Mouse (Mus musculus) liver, embryonic 15.5 days (tissue): ENCODE measurements around the gene Krtap19-9b. TPM values are rescaled to one million over a fixed set of nuclear protein-coding genes. Genes with fewer than 3 reads are reported as not detected.

Experiments
- ATAC-seq: fragments of 200-750 bp; cut with Nextera tagmentation; 2 replicates; pipeline ENCODE4 v1.8.0; 2017; ENCODE audit warnings: moderate number of reproducible peaks, mild to moderate bottlenecking, moderate library complexity; ENCODE audit not compliant: insufficient read depth
- H3K27ac ChIP-seq: fragments of 300-500 bp; sonication (generic); replicated peaks from 2 replicates; pipeline ENCODE4 v1.5.1; 2015; ENCODE audit warnings: mild to moderate bottlenecking, inconsistent platforms
- H3K27me3 ChIP-seq: fragments of 300-500 bp; sonication (generic); 2 replicates; pipeline ENCODE4 v1.6.1; 2015; ENCODE audit warnings: mild to moderate bottlenecking, inconsistent platforms
- H3K36me3 ChIP-seq: fragments of 300-500 bp; sonication (generic); replicated peaks from 2 replicates; pipeline ENCODE4 v1.6.1; 2015; ENCODE audit warnings: moderate library complexity, mild to moderate bottlenecking, inconsistent platforms
- H3K4me1 ChIP-seq: fragments of 300-500 bp; sonication (generic); replicated peaks from 2 replicates; pipeline ENCODE4 v1.6.1; 2015; ENCODE audit warnings: inconsistent platforms
- H3K4me2 ChIP-seq: fragments of 300-500 bp; sonication (generic); 2 replicates; pipeline ENCODE4 v1.6.1; 2015; ENCODE audit warnings: moderate library complexity, mild to moderate bottlenecking, inconsistent platforms
- H3K4me3 ChIP-seq: fragments of 300-500 bp; sonication (generic); replicated peaks from 2 replicates; pipeline ENCODE4 v1.5.1; 2015; ENCODE audit warnings: mild to moderate bottlenecking, inconsistent platforms
- H3K9ac ChIP-seq: fragments of 300-500 bp; sonication (generic); 2 replicates; pipeline ENCODE4 v1.6.1; 2015; ENCODE audit warnings: moderate library complexity, mild to moderate bottlenecking, inconsistent platforms
- H3K9me3 ChIP-seq: fragments of 300-500 bp; sonication (generic); replicated peaks from 2 replicates; pipeline ENCODE4 v1.6.1; 2016; ENCODE audit warnings: inconsistent platforms
- WGBS: fragments of 180-500 bp; shearing (Covaris S2); methylation state at CpG from one replicate; pipeline ENCODE4 v1.1.7; 2015; ENCODE audit warnings: mixed read lengths; ENCODE audit not compliant: insufficient replicate concordance; 5-methylcytosine and 5-hydroxymethylcytosine counted together
- polyA plus RNA-seq: library from polyadenylated mRNA; unstranded; fragments of >200 nt; fragmentation: Nextera tagmentation; extraction: Ambion mirVana; gene quantifications from 2 replicates; pipeline ENCODE4 v1.2.1, GENCODE M21; 2015

Gene Krtap19-9b
- not detected in 2 replicates for polyA plus RNA-seq

DNA sequence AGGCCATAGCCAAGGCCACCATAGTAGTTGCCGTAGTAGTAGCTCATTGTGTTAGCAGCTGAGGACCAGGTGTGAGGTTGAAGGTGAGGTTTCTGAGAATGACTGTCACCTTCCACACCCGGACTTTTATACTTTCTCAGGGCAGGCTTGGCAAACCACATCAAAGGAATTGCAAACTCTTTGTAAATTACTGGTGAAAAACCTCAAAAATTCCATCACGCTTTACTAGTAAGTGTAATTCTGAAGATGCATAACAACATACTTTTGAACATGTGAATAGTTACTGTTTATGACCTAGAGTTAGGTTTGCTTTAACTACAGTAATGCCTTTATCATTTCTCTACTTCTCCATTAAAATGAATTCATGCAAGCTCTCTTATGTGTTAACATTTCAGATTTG, at the start of gene Krtap19-9b:
Gene Krtap19-9b (minus strand): TSS at position 101 of the 400 bp plus-strand sequence.
- H3K9me3 ChIP-seq, result no peaks in the 10 kb centered on the region
- no peak within 1 kb of the TSS for H3K4me2 ChIP-seq
- 61% methylated on average over 3 of the region's 3 CpGs for WGBS
- H3K27me3 ChIP-seq, result no peaks in the 10 kb centered on the region
- no peak within 1 kb of the TSS for H3K9ac ChIP-seq
- no peak within 1 kb of the TSS for H3K27ac ChIP-seq
- no peaks in the 10 kb centered on the region for H3K4me1 ChIP-seq
- H3K36me3 ChIP-seq, result no peaks in the 10 kb centered on the region
- H3K4me3 ChIP-seq, result no peak within 1 kb of the TSS
- ATAC-seq, result no peak

DNA sequence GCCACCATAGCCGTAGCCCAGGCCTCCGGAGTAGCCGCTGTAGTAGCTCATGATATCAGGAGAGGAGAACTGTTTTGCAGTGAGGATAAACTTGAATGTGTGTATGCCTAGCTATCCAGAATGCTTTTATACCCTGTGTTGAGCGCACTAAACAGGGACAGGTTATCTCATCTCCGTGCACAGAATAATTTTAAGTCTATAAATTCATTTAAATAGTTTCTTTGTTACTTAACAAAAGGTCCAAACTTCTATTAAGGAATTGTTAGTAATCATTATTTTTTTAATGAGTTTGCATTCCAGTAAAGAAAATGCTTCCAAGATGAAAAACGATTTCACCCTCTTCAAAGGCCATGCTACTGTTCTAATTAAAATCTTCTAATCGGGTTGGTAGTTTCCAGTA, 30.7 kb upstream of the Krtap19-9b start, which contains the start of gene Krtap16-3:
Gene Krtap16-3 (minus strand): TSS at position 101 of the 400 bp plus-strand sequence.
- H3K27ac ChIP-seq, result no peak within 1 kb of the TSS
- no peaks in the 10 kb centered on the region for H3K4me1 ChIP-seq
- 67% methylated on average over 7 of the region's 7 CpGs for WGBS
- H3K36me3 ChIP-seq, result no peaks in the 10 kb centered on the region
- no peak within 1 kb of the TSS for H3K4me3 ChIP-seq
- H3K4me2 ChIP-seq, result no peak within 1 kb of the TSS
- H3K9ac ChIP-seq, result no peak within 1 kb of the TSS
- no peaks in the 10 kb centered on the region for H3K9me3 ChIP-seq
- ATAC-seq, result no peak
- H3K27me3 ChIP-seq, result no peaks in the 10 kb centered on the region

DNA sequence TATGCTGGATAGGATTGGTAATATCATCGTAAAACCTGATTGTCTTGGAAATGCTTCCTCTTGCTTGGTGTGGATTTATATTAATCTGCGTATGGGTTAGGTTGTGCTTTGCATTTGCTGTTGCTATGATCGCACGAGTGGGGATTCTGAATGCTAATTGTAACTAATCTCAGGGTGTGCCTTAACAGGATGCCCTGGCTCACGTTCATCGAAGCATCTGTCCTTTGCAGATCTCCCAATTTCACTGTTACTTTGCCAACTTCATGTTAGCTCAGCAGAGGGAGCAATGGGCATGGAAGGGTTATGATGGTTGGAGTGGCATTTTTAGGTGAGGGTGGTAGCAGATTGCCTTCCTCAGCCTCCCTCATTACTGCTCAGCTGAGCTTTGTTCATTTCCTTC, 9.0 kb upstream of the Krtap19-9b start:
- H3K27me3 ChIP-seq, result no peaks in the 10 kb centered on the region
- H3K27ac ChIP-seq, result no peak overlapping the region
- WGBS, result 77% methylated on average over 6 of the region's 6 CpGs
- no peaks in the 10 kb centered on the region for H3K9me3 ChIP-seq
- no peak for ATAC-seq
- H3K36me3 ChIP-seq, result no peaks in the 10 kb centered on the region
- no peak overlapping the region for H3K4me2 ChIP-seq
- no peak overlapping the region for H3K4me3 ChIP-seq
- H3K9ac ChIP-seq, result no peak overlapping the region
- H3K4me1 ChIP-seq, result no peaks in the 10 kb centered on the region

DNA sequence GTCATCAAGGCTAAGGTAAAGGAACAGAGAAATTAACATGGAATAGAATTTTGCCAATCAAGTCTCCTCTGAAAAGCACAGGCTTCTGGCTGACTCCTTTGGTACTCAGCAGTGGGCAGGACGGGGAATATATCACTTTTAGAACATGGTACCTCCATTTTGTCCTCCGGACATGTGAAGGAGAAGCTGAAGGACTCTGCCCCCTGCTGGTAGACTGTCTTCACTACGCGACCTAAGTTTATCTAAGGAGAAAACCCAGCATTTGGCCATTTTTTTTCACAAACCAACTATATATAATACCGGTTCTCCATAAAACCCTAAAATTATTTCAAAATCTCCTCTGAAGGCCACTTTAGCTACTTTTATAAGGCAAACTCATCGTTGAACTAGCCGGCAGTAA, 6.2 kb upstream of the Krtap19-9b start:
- Histone ChIP-seq H3K27ac (no peak overlapping the region), H3K27me3 (no peaks in the 10 kb centered on the region), H3K36me3 (no peaks in the 10 kb centered on the region), H3K9ac (no peak overlapping the region), H3K4me3 (no peak overlapping the region), H3K4me1 (no peaks in the 10 kb centered on the region), H3K9me3 (no peaks in the 10 kb centered on the region), H3K4me2 (no peak overlapping the region)
- ATAC-seq, result no peak
- WGBS, result 59% methylated on average over 7 of the region's 7 CpGs

DNA sequence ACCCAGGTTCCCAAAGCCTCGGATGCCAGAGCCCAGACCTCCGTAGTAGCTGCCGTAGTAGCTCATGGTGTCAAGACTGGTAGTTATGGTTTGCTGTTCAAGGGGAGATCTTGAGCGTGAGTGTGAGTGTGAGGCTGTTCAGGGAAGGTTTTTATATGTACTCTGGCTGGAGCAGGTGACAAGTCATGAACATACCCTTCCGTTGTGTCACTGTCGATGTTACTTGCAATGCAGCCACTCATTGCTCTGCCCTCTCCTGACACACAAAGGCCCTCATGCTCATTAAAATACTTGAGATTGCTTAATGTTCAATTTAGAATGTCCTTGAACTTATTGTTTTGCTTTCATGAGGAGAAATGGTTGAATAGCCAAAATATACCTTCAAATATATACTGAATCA, 35.7 kb downstream of the Krtap19-9b start, which contains the start of gene Krtap19-5:
Gene Krtap19-5 (minus strand): TSS at position 101 of the 400 bp plus-strand sequence.
- H3K4me2 ChIP-seq, result no peak within 1 kb of the TSS
- no peaks in the 10 kb centered on the region for H3K36me3 ChIP-seq
- H3K27ac ChIP-seq, result no peak within 1 kb of the TSS
- H3K4me3 ChIP-seq, result no peak within 1 kb of the TSS
- H3K4me1 ChIP-seq, result no peaks in the 10 kb centered on the region
- no peak for ATAC-seq
- H3K9me3 ChIP-seq, result no peaks in the 10 kb centered on the region
- H3K9ac ChIP-seq, result no peak within 1 kb of the TSS
- no peaks in the 10 kb centered on the region for H3K27me3 ChIP-seq
- WGBS, result 72% methylated on average over 6 of the region's 6 CpGs

DNA sequence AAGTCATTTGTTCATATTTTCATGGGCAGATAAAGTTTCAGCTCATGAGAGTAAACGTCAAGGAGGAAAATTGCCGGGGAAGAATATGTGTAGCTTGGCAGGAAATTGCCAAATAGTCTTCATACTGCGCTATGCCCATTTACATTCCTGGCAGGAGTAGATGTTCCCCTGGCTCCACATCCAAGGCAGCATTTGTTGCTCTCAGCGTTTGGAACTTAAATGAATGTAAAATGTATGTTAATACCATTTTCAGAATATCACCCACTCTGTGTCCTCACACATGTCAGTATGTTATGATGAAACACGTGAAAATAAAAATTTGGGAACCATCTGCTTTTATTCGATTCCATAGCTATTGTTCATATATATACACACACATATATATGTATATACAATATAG, 45.2 kb downstream of the Krtap19-9b start:
- Histone ChIP-seq H3K27me3 (no peaks in the 10 kb centered on the region), H3K36me3 (no peaks in the 10 kb centered on the region), H3K9ac (no peak overlapping the region), H3K4me1 (no peaks in the 10 kb centered on the region), H3K9me3 (no peaks in the 10 kb centered on the region), H3K27ac (no peak overlapping the region), H3K4me2 (no peak overlapping the region), H3K4me3 (no peak overlapping the region)
- ATAC-seq, result no peak
- WGBS, result 65% methylated on average over 6 of the region's 6 CpGs

DNA sequence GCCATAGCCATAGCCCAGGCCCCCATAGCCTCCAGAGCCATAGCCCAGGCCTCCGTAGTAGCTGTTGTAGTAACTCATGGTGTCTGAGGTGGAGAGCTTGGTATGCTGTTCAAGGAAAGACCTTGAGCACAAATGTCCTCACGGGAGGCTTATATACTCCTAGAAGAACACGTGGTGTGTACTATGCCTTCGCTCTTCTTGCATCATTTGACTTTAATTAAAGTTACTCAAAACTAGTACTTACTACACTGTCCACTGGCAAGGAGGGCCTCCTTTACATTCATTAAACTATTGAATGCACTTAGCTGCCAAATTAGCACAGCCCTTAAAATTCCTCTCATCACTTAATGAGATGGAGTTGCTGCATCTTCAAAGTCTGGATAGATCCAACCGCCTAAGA, 47.1 kb downstream of the Krtap19-9b start, which contains the start of gene Krtap19-4:
Gene Krtap19-4 (minus strand): TSS at position 101 of the 400 bp plus-strand sequence.
- no peak within 1 kb of the TSS for H3K9ac ChIP-seq
- no peaks in the 10 kb centered on the region for H3K36me3 ChIP-seq
- H3K9me3 ChIP-seq, result no peaks in the 10 kb centered on the region
- ATAC-seq, result no peak
- no peak within 1 kb of the TSS for H3K4me3 ChIP-seq
- H3K4me1 ChIP-seq, result no peaks in the 10 kb centered on the region
- WGBS, result 75% methylated on average over 5 of the region's 5 CpGs
- no peak within 1 kb of the TSS for H3K4me2 ChIP-seq
- no peaks in the 10 kb centered on the region for H3K27me3 ChIP-seq
- no peak within 1 kb of the TSS for H3K27ac ChIP-seq

Other genes starting within 250 kb of the Krtap19-9b start
- not detected in 2 replicates for gene 2310061N02Rik, start 224.3 kb downstream of the Krtap19-9b start, polyA plus RNA-seq
- gene Krtap13-1, start 203.4 kb downstream of the Krtap19-9b start, polyA plus RNA-seq, result not detected in 2 replicates
- gene Krtap13, start 180.6 kb downstream of the Krtap19-9b start, polyA plus RNA-seq, result 0.31 TPM in 1 of 2 replicates, not detected in the other
- gene 2310034C09Rik, start 173.4 kb downstream of the Krtap19-9b start, polyA plus RNA-seq, result 0.29 TPM in 1 of 2 replicates, not detected in the other
- gene 2310057N15Rik, start 158.1 kb downstream of the Krtap19-9b start, polyA plus RNA-seq, result not detected in 2 replicates
- gene Gm5965, start 154.4 kb downstream of the Krtap19-9b start, polyA plus RNA-seq, result not detected in 2 replicates
- gene Gm20741, start 120.0 kb downstream of the Krtap19-9b start, polyA plus RNA-seq, result 0.21 TPM in 1 of 2 replicates, not detected in the other
- not detected in 2 replicates for gene Krtap15, start 112.0 kb downstream of the Krtap19-9b start, polyA plus RNA-seq
- gene Krtap14, start 106.1 kb downstream of the Krtap19-9b start, polyA plus RNA-seq, result not detected in 2 replicates
- gene Krtap19-1, start 62.9 kb downstream of the Krtap19-9b start, polyA plus RNA-seq, result not detected in 2 replicates
- gene Krtap19-2, start 58.0 kb downstream of the Krtap19-9b start, polyA plus RNA-seq, result not detected in 2 replicates
- gene Krtap19-3, start 54.2 kb downstream of the Krtap19-9b start, polyA plus RNA-seq, result not detected in 2 replicates
- gene Krtap19-4, start 47.2 kb downstream of the Krtap19-9b start, polyA plus RNA-seq, result not detected in 2 replicates
- not detected in 2 replicates for gene Krtap19-5, start 35.8 kb downstream of the Krtap19-9b start, polyA plus RNA-seq
- not detected in 2 replicates for gene Krtap16-3, start 30.6 kb upstream of the Krtap19-9b start, polyA plus RNA-seq
- not detected in 2 replicates for gene Krtap22-2, start 78.5 kb upstream of the Krtap19-9b start, polyA plus RNA-seq
- not detected in 2 replicates for gene Gm10229, start 83.0 kb upstream of the Krtap19-9b start, polyA plus RNA-seq
- gene Krtap6-1, start 99.4 kb upstream of the Krtap19-9b start, polyA plus RNA-seq, result not detected in 2 replicates
- gene Gm10228, start 109.2 kb upstream of the Krtap19-9b start, polyA plus RNA-seq, result not detected in 2 replicates
- not detected in 2 replicates for gene Krtap6-5, start 115.6 kb upstream of the Krtap19-9b start, polyA plus RNA-seq
- gene 1110025L11Rik, start 131.7 kb upstream of the Krtap19-9b start, polyA plus RNA-seq, result not detected in 2 replicates
- gene Krtap6-3, start 151.8 kb upstream of the Krtap19-9b start, polyA plus RNA-seq, result not detected in 2 replicates
- not detected in 2 replicates for gene Gm6358, start 208.6 kb upstream of the Krtap19-9b start, polyA plus RNA-seq
- not detected in 2 replicates for gene Gm10061, start 218.8 kb upstream of the Krtap19-9b start, polyA plus RNA-seq
- gene Gm9789, start 225.7 kb upstream of the Krtap19-9b start, polyA plus RNA-seq, result not detected in 2 replicates
- not detected in 2 replicates for gene Gm7735, start 237.2 kb upstream of the Krtap19-9b start, polyA plus RNA-seq
- gene 1110057P08Rik, start 242.5 kb upstream of the Krtap19-9b start, polyA plus RNA-seq, result not detected in 2 replicates